8 mouse cellular contexts compared by ENCODE assay signal in the genomic region with DNA sequence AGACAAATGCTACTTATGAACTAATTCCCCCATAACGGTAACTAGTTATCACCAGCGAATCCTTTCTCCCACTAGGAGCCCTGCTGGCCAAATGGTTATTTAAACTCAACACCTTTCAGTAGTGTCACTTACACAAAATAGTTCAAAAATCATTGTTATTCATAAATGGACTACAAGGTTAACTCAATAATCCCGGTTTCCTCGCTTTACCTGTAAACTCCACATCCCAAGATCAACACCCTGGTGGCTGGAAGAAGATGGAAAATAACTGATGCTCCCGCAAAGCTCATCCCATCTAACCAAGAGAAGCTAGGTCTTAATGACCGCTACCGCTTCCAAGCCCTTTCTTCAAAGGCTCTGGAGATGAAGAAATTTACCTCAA. TPM values are rescaled to one million over a fixed set of nuclear protein-coding genes. Genes with fewer than 3 reads are reported as not detected.
DNase-seq lines count a peak whose midpoint lies in the region; ATAC-seq and TF ChIP-seq lines count a peak whose summit lies in the region.

No protein-coding gene starts in this region.

- no peaks in the 10 kb centered on the region for H3K27me3 ChIP-seq in embryonic facial prominence, embryonic 12.5 days
- no peaks in the 10 kb centered on the region for H3K27me3 ChIP-seq in intestine, embryonic 14.5 days (replicated peaks; ENCODE audit: control insufficient read depth, insufficient read depth, low read length)
- H3K27me3 ChIP-seq in midbrain, postnatal 0 days (ENCODE audit: insufficient read depth, low read length): no peaks in the 10 kb centered on the region

- ATAC-seq in embryonic facial prominence, embryonic 12.5 days (ENCODE audit: insufficient number of reproducible peaks, insufficient read depth, low FRiP score, low TSS enrichment): no peak
- peak; percentile 16; the same call in 1 of the 2 replicates for ATAC-seq in intestine, embryonic 14.5 days (replicated peaks; ENCODE audit: low FRiP score, low TSS enrichment, low read depth)
- no peak for ATAC-seq in midbrain, postnatal 0 days (ENCODE audit: low FRiP score)

- peak overlapping the region; percentile 93 for H3K27ac ChIP-seq in embryonic facial prominence, embryonic 12.5 days
- peak overlapping the region; percentile 87 for H3K27ac ChIP-seq in intestine, embryonic 14.5 days (ENCODE audit: low read depth)
- peak overlapping the region; percentile 44; the same call in 1 of the 2 replicates for H3K27ac ChIP-seq in midbrain, postnatal 0 days (ENCODE audit: low read depth, low read length)

- H3K4me1 ChIP-seq in embryonic facial prominence, embryonic 12.5 days: peaks cover 9% of the 10 kb centered on the region; the same call in 1 of the 2 replicates
- H3K4me1 ChIP-seq in intestine, embryonic 14.5 days (replicated peaks; ENCODE audit: control insufficient read depth, insufficient read depth, low read length): peaks cover 18% of the 10 kb centered on the region
- H3K4me1 ChIP-seq in midbrain, postnatal 0 days (ENCODE audit: insufficient read depth, low read length): 0 out of 2 replicates have a peak, but pooled peaks cover 3% of the 10 kb centered on the region

- peak overlapping the region; percentile 94 for H3K4me3 ChIP-seq in embryonic facial prominence, embryonic 12.5 days
- peak overlapping the region; percentile 98 for H3K4me3 ChIP-seq in intestine, embryonic 14.5 days (ENCODE audit: low read depth, low read length)
- peak overlapping the region; percentile 97 for H3K4me3 ChIP-seq in midbrain, postnatal 0 days (ENCODE audit: low read depth, low read length)

- peak; percentile 13 for DNase-seq in layer of hippocampus, adult 9-10 months (ENCODE audit: low spot score)
- DNase-seq in layer of hippocampus, postnatal 10 days (ENCODE audit: low spot score in 2 of 2): no peak
- DNase-seq in intestine, embryonic 14.5 days (ENCODE audit: low spot score): no peak
- DNase-seq in midbrain, postnatal 0 days (ENCODE audit: low spot score): peak; percentile 11
- no peak for DNase-seq in B cell, adult 2 months
- DNase-seq in yolk sac, embryonic 10.5 days (ENCODE audit: low spot score): no peak
- no peak for DNase-seq in right cerebral cortex, postnatal 14 days

- no peak; the same call in none of the 2 replicates for TF ChIP-seq CTCF in midbrain, postnatal 0 days (IDR thresholded peaks at IDR 0.05)

- H3K36me3 ChIP-seq in embryonic facial prominence, embryonic 12.5 days: no peaks in the 10 kb centered on the region
- H3K36me3 ChIP-seq in intestine, embryonic 14.5 days (ENCODE audit: control insufficient read depth, insufficient read depth, low read length): no peaks in the 10 kb centered on the region
- no peaks in the 10 kb centered on the region for H3K36me3 ChIP-seq in midbrain, postnatal 0 days (ENCODE audit: insufficient read depth, low read length)

- H3K4me2 ChIP-seq in embryonic facial prominence, embryonic 12.5 days (replicated peaks): peak overlapping the region; percentile 55
- peak overlapping the region; percentile 76 for H3K4me2 ChIP-seq in intestine, embryonic 14.5 days (ENCODE audit: low read length)
- H3K4me2 ChIP-seq in midbrain, postnatal 0 days (ENCODE audit: low read depth, low read length, poor library complexity, severe bottlenecking): peak overlapping the region; percentile 58

- under 1% methylated on average over 7 of the region's 7 CpGs for WGBS in embryonic facial prominence, embryonic 12.5 days
- 3% methylated on average over 7 of the region's 7 CpGs for WGBS in intestine, embryonic 14.5 days
- WGBS in midbrain, postnatal 0 days: under 1% methylated on average over 7 of the region's 7 CpGs

- peak overlapping the region; percentile 94 for H3K9ac ChIP-seq in embryonic facial prominence, embryonic 12.5 days
- peak overlapping the region; percentile 94 for H3K9ac ChIP-seq in intestine, embryonic 14.5 days (ENCODE audit: low read length)
- peak overlapping the region; percentile 56 for H3K9ac ChIP-seq in midbrain, postnatal 0 days (replicated peaks; ENCODE audit: low read length, poor library complexity, severe bottlenecking)

- H3K9me3 ChIP-seq in embryonic facial prominence, embryonic 12.5 days: no peaks in the 10 kb centered on the region
- no peaks in the 10 kb centered on the region for H3K9me3 ChIP-seq in intestine, embryonic 14.5 days (ENCODE audit: control insufficient read depth, low read length)
- H3K9me3 ChIP-seq in midbrain, postnatal 0 days (ENCODE audit: low read length): no peaks in the 10 kb centered on the region

RNA-seq across cellular contexts. Expression of gene Ift80, which starts 0.3 kb away (rescaled TPM):
- 10 to 100 TPM; 13.4 to 22.5 TPM for total RNA-seq in layer of hippocampus, postnatal 10 days (2021)
- polyA plus RNA-seq in embryonic facial prominence, embryonic 12.5 days (2016; fragmentation: Nextera tagmentation; extraction: Ambion mirVana): 22.2 and 24.5 TPM in 2 replicates
- polyA plus RNA-seq in intestine, embryonic 14.5 days (2014; fragmentation: Nextera tagmentation; extraction: Ambion mirVana): 12.5 and 15.3 TPM in 2 replicates
- 9.0 and 10.4 TPM in 2 replicates for total RNA-seq in midbrain, postnatal 0 days (2014; rRNA removed)
- polyA plus RNA-seq in midbrain, postnatal 0 days (2015; fragmentation: Nextera tagmentation; extraction: Ambion mirVana): 3.7 and 3.8 TPM in 2 replicates

RNA-seq across cellular contexts. Expression of gene Smc4, which starts 0.5 kb away (rescaled TPM):
- total RNA-seq in layer of hippocampus, postnatal 10 days (2021): 10 to 100 TPM; 14.7 to 15.5 TPM
- 168 and 174 TPM in 2 replicates for polyA plus RNA-seq in embryonic facial prominence, embryonic 12.5 days (2016; fragmentation: Nextera tagmentation; extraction: Ambion mirVana)
- 135 and 149 TPM in 2 replicates for polyA plus RNA-seq in intestine, embryonic 14.5 days (2014; fragmentation: Nextera tagmentation; extraction: Ambion mirVana)
- 7.4 and 16.5 TPM in 2 replicates for total RNA-seq in midbrain, postnatal 0 days (2014; rRNA removed)
- 14.4 and 18.1 TPM in 2 replicates for polyA plus RNA-seq in midbrain, postnatal 0 days (2015; fragmentation: Nextera tagmentation; extraction: Ambion mirVana)

RNA-seq across cellular contexts. Expression of gene Trim59, which starts 40.5 kb away (rescaled TPM):
- 1 to 10 TPM; 8.6 to 8.7 TPM for total RNA-seq in layer of hippocampus, postnatal 10 days (2021)
- 165 and 167 TPM in 2 replicates for polyA plus RNA-seq in embryonic facial prominence, embryonic 12.5 days (2016; fragmentation: Nextera tagmentation; extraction: Ambion mirVana)
- 87.2 and 102 TPM in 2 replicates for polyA plus RNA-seq in intestine, embryonic 14.5 days (2014; fragmentation: Nextera tagmentation; extraction: Ambion mirVana)
- 5.5 and 7.1 TPM in 2 replicates for total RNA-seq in midbrain, postnatal 0 days (2014; rRNA removed)
- polyA plus RNA-seq in midbrain, postnatal 0 days (2015; fragmentation: Nextera tagmentation; extraction: Ambion mirVana): 17.1 and 17.6 TPM in 2 replicates

Comparison
In these comparisons a context has a peak if more than half of its experiments do, and no peak if none do; other contexts are left out.
1. DNase-seq: peak in layer of hippocampus, adult 9-10 months (single experiment) and midbrain, postnatal 0 days (single experiment); none in layer of hippocampus, postnatal 10 days (0 of 2), intestine, embryonic 14.5 days (single experiment), B cell, adult 2 months (0 of 2), yolk sac, embryonic 10.5 days (single experiment) and right cerebral cortex, postnatal 14 days (single experiment).
2. Peak in every context shown above with its lines, with median percentiles within 50 percentile points of each other: H3K27ac ChIP-seq, H3K4me2 ChIP-seq, H3K4me3 ChIP-seq and H3K9ac ChIP-seq.